Mouse (Mus musculus) lung, embryonic 15.5 days (tissue): ENCODE measurements at regions not wholly inside any gene's neighbourhood (a gene's known extent, or its start where the extent isn't known, plus 50 kb on each side); places are given as distances from the start of the nearest gene placed in this dataset.

ENCODE experiments used
- ATAC-seq: fragments of 200-750 bp; cut with Nextera tagmentation; 2 replicates; pipeline ENCODE4 v1.8.0; 2017; ENCODE audit warnings: moderate number of reproducible peaks, borderline replicate concordance; ENCODE audit not compliant: low FRiP score, low TSS enrichment; ENCODE audit errors: extremely low read depth
- H3K27ac ChIP-seq: fragments of 300-500 bp; sonication (generic); 2 replicates; pipeline ENCODE4 v1.5.1; 2015; ENCODE audit warnings: moderate library complexity, mild to moderate bottlenecking, inconsistent platforms
- H3K27me3 ChIP-seq: fragments of 300-500 bp; sonication (generic); 2 replicates; pipeline ENCODE4 v1.6.1; 2015; ENCODE audit warnings: inconsistent platforms
- H3K36me3 ChIP-seq: fragments of 300-500 bp; sonication (generic); 2 replicates; pipeline ENCODE4 v1.6.1; 2015; ENCODE audit warnings: inconsistent platforms
- H3K4me1 ChIP-seq: fragments of 300-500 bp; sonication (generic); 2 replicates; pipeline ENCODE4 v1.6.1; 2015; ENCODE audit warnings: inconsistent platforms
- H3K4me2 ChIP-seq: fragments of 300-500 bp; sonication (generic); 2 replicates; pipeline ENCODE4 v1.6.1; 2015; ENCODE audit warnings: inconsistent platforms, mild to moderate bottlenecking, moderate library complexity
- H3K4me3 ChIP-seq: fragments of 300-500 bp; sonication (generic); 2 replicates; pipeline ENCODE4 v1.5.1; 2015; ENCODE audit warnings: mild to moderate bottlenecking, inconsistent platforms
- H3K9ac ChIP-seq: fragments of 300-500 bp; sonication (generic); 2 replicates; pipeline ENCODE4 v1.6.1; 2015; ENCODE audit warnings: inconsistent platforms
- H3K9me3 ChIP-seq: fragments of 300-500 bp; sonication (generic); 2 replicates; pipeline ENCODE4 v1.6.1; 2016; ENCODE audit warnings: inconsistent platforms
- WGBS: fragments of 180-500 bp; shearing (Covaris S2); methylation state at CpG from one replicate; pipeline ENCODE4 v1.1.7; 2015; 5-methylcytosine and 5-hydroxymethylcytosine counted together

DNA sequence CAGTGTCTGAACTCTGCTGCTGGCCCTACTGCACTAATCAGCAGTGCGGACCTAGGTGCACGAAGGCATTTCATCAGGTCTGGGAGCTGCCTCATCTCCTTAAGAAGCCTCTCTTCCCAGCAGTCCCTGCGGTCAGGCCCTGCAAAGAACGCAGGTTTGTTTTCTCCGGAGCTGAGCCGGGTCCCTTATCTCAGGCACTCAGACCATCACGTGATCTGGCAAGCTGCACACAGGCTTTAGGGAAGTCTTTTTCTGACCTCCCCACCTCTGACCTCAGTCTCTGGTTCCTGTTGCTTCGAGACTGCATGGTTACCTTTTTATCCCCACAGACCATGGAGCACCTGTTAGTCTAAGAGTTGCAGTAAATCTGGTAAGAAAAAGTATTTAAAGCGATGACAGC, 59.8 kb upstream of the Cpeb4 start:
- Histone ChIP-seq H3K9ac (no peak overlapping the region), H3K4me2 (no peak overlapping the region), H3K4me3 (no peak overlapping the region), H3K27me3 (no peaks in the 10 kb centered on the region), H3K36me3 (no peaks in the 10 kb centered on the region), H3K4me1 (peaks cover 21% of the 10 kb centered on the region), H3K27ac (no peak overlapping the region), H3K9me3 (no peaks in the 10 kb centered on the region)
- no peak for ATAC-seq
- 26% methylated on average over 9 of the region's 9 CpGs for WGBS

DNA sequence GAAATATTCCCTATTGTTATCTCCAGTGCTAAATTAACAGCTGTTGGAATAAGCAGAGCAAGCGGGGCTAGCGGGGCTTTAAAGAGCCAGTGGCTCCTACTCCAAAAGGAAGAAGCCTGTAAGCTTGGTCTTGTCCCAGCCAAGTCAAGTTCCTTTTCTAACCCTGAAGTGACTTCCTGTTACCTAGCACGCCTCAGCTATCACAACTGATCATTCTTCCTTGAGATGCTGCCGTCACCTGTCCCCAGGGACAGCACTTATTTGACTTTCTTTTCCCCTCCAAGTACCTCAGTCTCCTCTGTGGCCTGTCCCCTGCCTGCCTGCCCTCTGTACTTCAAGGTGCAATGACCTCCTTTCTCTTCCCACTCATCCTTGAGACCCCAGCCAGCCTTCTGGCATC, 57.4 kb upstream of the Cpeb4 start:
- 70% methylated on average over 4 of the region's 4 CpGs for WGBS
- H3K4me3 ChIP-seq, result no peak overlapping the region
- no peaks in the 10 kb centered on the region for H3K36me3 ChIP-seq
- no peak overlapping the region for H3K9ac ChIP-seq
- H3K27me3 ChIP-seq, result no peaks in the 10 kb centered on the region
- no peaks in the 10 kb centered on the region for H3K9me3 ChIP-seq
- ATAC-seq, result no peak
- peaks cover 5% of the 10 kb centered on the region; the same call in 1 of the 2 replicates for H3K4me1 ChIP-seq
- no peak overlapping the region for H3K4me2 ChIP-seq
- H3K27ac ChIP-seq, result no peak overlapping the region

DNA sequence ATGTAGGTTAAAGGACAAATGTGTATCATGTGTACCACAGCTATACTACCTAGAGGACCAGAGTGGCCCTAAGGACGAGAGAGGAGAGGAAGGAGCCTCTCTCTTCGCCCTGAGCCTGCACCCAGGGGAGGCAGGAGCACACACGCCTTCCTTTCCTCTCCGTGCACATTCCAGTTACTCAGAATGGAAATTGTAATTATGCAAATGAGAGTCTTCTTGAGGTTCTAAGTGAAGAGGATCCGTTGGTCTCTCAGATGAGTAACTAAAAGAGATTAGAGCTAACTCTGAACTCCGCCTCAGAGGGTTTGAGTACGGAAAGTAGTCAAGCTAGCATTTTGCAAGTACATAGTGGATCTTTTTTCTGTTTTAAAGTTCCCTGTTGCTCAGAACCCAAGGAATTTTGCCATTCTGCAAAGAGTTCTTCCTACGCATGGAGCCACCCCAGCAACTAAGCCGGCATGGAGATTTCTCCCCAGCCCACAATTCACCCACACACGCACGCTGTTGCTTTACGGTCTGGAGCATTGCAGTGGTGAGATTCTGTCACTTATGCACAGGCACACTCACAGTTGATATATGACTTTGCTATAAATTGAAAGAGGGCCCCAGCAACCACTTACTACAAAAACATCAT, 56.0 kb upstream of the Cpeb4 start:
- no peaks in the 10 kb centered on the region for H3K27me3 ChIP-seq

DNA sequence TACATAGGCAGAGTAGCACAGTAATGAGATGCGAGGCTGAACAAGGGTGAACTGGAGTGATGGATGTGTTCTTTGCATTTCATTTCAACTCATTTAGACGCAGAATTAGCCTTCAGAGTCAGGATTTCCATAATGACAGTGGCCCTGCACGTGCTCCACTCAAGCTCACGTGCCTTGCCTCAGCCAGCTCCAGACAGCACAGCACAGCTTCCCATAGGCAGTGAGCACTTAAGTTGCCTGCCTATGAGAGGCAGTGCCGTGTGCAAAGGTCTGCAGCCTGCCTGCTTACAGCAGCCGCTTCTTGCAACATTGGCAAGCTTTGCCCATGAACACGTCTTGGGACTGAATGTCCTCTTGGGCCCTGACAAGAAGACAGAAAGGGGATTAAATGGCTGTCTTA, 54.0 kb upstream of the Cpeb4 start:
- H3K36me3 ChIP-seq, result no peaks in the 10 kb centered on the region
- H3K9ac ChIP-seq, result no peak overlapping the region
- 64% methylated on average over 7 of the region's 7 CpGs for WGBS
- ATAC-seq, result no peak
- H3K4me1 ChIP-seq, result peaks cover 14% of the 10 kb centered on the region
- H3K4me3 ChIP-seq, result no peak overlapping the region
- no peaks in the 10 kb centered on the region for H3K9me3 ChIP-seq
- H3K27ac ChIP-seq, result no peak overlapping the region
- H3K27me3 ChIP-seq, result no peaks in the 10 kb centered on the region
- no peak overlapping the region for H3K4me2 ChIP-seq

More for the DNA sequence above, 56.0 kb upstream of the Cpeb4 start:
- H3K9me3 ChIP-seq, result no peaks in the 10 kb centered on the region
- H3K27ac ChIP-seq, result no peak overlapping the region
- H3K4me1 ChIP-seq, result no peaks in the 10 kb centered on the region
- no peaks in the 10 kb centered on the region for H3K36me3 ChIP-seq
- H3K4me2 ChIP-seq, result no peak overlapping the region
- H3K9ac ChIP-seq, result no peak overlapping the region
- no peak for ATAC-seq
- 64% methylated on average over 12 of the region's 12 CpGs for WGBS
- no peak overlapping the region for H3K4me3 ChIP-seq

DNA sequence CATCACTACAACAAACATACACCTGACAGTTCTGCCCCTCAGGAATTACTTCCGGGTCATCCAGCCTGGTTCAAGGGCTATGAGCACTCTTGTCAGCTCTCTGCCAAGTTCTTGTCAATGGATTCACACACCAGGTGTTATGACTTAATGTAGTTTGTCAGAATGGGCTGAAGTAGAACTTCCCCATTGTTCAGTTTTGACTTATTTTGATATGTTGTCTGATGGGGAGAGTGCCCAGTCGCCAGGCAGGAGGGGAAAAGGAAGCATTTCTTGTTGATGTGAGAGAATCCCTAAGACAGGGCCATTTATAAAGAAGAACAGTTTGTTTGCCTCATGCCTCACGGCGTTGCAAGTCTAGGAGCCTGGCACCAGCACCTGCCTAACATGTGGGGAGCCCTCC, 52.0 kb upstream of the Cpeb4 start:
- Histone ChIP-seq H3K27ac (no peak overlapping the region), H3K4me2 (no peak overlapping the region), H3K9me3 (no peaks in the 10 kb centered on the region), H3K4me3 (no peak overlapping the region), H3K36me3 (no peaks in the 10 kb centered on the region), H3K4me1 (peaks cover 23% of the 10 kb centered on the region), H3K27me3 (no peaks in the 10 kb centered on the region), H3K9ac (no peak overlapping the region)
- ATAC-seq, result no peak
- 75% methylated on average over 4 of the region's 4 CpGs for WGBS

DNA sequence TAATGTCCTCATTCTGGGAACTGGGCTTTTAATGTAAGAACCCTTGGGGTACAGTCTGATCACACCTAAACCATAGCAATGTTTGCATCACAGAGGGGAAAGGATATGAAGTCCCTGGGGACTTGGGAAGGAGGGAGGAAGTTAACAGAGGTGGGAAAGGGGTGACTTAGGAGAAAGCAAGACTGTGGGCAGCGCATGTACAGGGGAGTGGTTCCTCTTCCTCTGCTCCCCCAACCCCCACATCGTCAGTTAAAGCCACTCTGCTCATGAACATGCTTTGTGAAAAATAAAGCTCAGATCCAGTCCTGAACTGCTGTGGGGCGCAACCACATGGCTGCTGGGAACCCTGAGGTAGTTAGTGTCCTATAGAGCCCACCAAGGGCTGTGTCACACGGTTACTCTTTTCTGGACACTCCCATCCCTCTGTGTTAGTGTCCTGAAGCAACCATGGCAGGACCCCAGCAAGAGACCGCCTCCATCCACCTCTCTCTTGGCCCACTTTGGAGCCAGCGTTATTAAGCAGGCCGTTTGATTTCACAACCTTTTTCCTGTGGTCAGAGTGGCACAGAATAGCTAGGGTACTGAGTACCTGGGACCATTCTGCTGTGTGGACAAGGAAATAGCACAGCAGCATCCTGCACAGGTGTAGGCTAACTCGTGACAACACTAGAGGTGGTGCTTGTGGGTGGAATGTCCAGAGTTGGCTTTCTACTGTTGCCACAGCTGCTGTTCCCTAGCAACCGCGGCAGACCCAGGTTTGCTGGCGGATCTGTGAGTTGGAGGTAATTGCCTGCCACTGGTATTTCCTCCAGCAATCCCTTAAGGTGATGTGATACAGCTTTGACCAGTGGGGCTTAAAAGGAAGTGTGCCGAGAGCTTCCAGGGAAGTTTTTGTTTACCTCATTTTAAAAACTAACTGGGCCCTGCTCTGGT, 50.3 kb upstream of the Cpeb4 start:
- Histone ChIP-seq H3K4me2 (no peak overlapping the region), H3K4me1 (peaks cover 24% of the 10 kb centered on the region), H3K4me3 (no peak overlapping the region), H3K27ac (peak overlapping the region; percentile 44), H3K36me3 (no peaks in the 10 kb centered on the region), H3K9me3 (no peaks in the 10 kb centered on the region), H3K27me3 (no peaks in the 10 kb centered on the region), H3K9ac (no peak overlapping the region)
- WGBS, result 44% methylated on average over 12 of the region's 12 CpGs
- peak; percentile 47; the same call in 1 of the 2 replicates for ATAC-seq
